Mouse (Mus musculus) kidney, embryonic 15.5 days (tissue): ENCODE data around the gene Ebp. TPM values are rescaled to one million over a fixed set of nuclear protein-coding genes. Genes with fewer than 3 reads are reported as not detected.

Experiments
- ATAC-seq: fragments of 200-750 bp; cut with Nextera tagmentation; replicated peaks from 2 replicates; pipeline ENCODE4 v1.8.0; 2017; ENCODE audit warnings: moderate TSS enrichment; ENCODE audit not compliant: low FRiP score
- H3K27ac ChIP-seq: fragments of 300-500 bp; sonication (generic); 2 replicates; pipeline ENCODE4 v1.5.1; 2015; ENCODE audit warnings: mild to moderate bottlenecking, inconsistent platforms
- H3K27me3 ChIP-seq: fragments of 300-500 bp; sonication (generic); 2 replicates; pipeline ENCODE4 v1.6.1; 2015; ENCODE audit warnings: inconsistent platforms
- H3K36me3 ChIP-seq: fragments of 300-500 bp; sonication (generic); 2 replicates; pipeline ENCODE4 v1.6.1; 2015; ENCODE audit warnings: inconsistent platforms
- H3K4me1 ChIP-seq: fragments of 300-500 bp; sonication (generic); 2 replicates; pipeline ENCODE4 v1.6.1; 2015; ENCODE audit warnings: inconsistent platforms
- H3K4me2 ChIP-seq: fragments of 300-500 bp; sonication (generic); 2 replicates; pipeline ENCODE4 v1.6.1; 2015; ENCODE audit warnings: moderate library complexity, mild to moderate bottlenecking, inconsistent platforms
- H3K4me3 ChIP-seq: fragments of 300-500 bp; sonication (generic); replicated peaks from 2 replicates; pipeline ENCODE4 v1.5.1; 2015; ENCODE audit warnings: mild to moderate bottlenecking, inconsistent platforms
- H3K9ac ChIP-seq: fragments of 300-500 bp; sonication (generic); 2 replicates; pipeline ENCODE4 v1.6.1; 2015; ENCODE audit warnings: mild to moderate bottlenecking, inconsistent platforms
- H3K9me3 ChIP-seq: fragments of 300-500 bp; sonication (generic); replicated peaks from 2 replicates; pipeline ENCODE4 v1.6.1; 2016; ENCODE audit warnings: inconsistent platforms
- WGBS: fragments of 180-500 bp; shearing (Covaris S2); methylation state at CpG from one replicate; pipeline ENCODE4 v1.1.7; 2015; ENCODE audit warnings: mixed read lengths; 5-methylcytosine and 5-hydroxymethylcytosine counted together
- polyA plus RNA-seq: library from polyadenylated mRNA; unstranded; fragments of >200 nt; fragmentation: Nextera tagmentation; extraction: Ambion mirVana; gene quantifications from 2 replicates; pipeline ENCODE4 v1.2.1, GENCODE M21; 2015

The Ebp gene
- 34.1 and 36.9 TPM in 2 replicates for polyA plus RNA-seq

- no peaks in the 10 kb centered on the region for H3K36me3 ChIP-seq
- no peaks in the 10 kb centered on the region for H3K9me3 ChIP-seq
- ATAC-seq, result peak; percentile 13; the same call in 1 of the 2 replicates
- H3K27ac ChIP-seq, result peak within 1 kb of the TSS; percentile 75
- no peaks in the 10 kb centered on the region for H3K27me3 ChIP-seq
- H3K4me1 ChIP-seq, result peaks cover 3% of the 10 kb centered on the region; the same call in 1 of the 2 replicates
- H3K4me3 ChIP-seq, result peak within 1 kb of the TSS; percentile 59
- WGBS, result 17% methylated on average over 10 of the region's 10 CpGs
- H3K9ac ChIP-seq, result peak within 1 kb of the TSS; percentile 52
- H3K4me2 ChIP-seq, result peak within 1 kb of the TSS; percentile 64
Observed at GRCm38 (mm10) chrX:8193419-8193723, at the start of gene Ebp. Gene Ebp, minus strand, starts transcription at chrX:8193512.

DNA sequence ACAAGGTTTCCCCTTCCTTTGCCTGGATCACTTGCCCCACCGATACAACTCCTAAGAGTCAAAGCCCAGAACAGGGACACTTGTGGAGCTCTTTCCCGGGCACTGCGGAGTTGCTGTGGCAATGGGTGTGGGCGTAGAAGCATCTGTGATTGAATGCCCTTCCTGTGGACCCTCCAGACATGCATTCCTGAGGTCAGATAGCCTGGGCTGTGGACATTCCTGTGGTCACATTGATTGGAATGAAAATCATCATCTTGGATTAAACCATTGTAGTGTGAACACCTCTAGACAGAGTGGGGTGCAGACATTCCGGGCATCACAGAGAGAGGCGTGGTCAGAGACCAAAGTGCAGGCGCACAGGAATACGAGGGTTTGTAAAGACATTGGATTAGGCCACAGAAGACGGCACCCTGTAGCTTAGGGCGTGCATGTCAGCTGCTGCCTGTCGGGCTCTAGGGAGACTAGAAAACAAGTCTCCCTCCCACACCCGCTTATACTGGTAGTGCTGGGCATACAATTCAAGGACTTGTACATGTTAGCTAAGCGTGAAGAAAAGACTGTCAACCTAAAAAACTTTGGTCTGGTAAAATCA is 45.6 kb upstream of the Ebp start:
- no peaks in the 10 kb centered on the region for H3K9me3 ChIP-seq
- H3K27ac ChIP-seq, result no peak overlapping the region
- WGBS, result 87% methylated on average over 13 of the region's 13 CpGs
- H3K36me3 ChIP-seq, result peaks cover 13% of the 10 kb centered on the region
- no peak overlapping the region for H3K4me2 ChIP-seq
- no peaks in the 10 kb centered on the region for H3K27me3 ChIP-seq
- no peak for ATAC-seq
- H3K9ac ChIP-seq, result no peak overlapping the region
- no peak overlapping the region for H3K4me3 ChIP-seq
- no peaks in the 10 kb centered on the region for H3K4me1 ChIP-seq

DNA sequence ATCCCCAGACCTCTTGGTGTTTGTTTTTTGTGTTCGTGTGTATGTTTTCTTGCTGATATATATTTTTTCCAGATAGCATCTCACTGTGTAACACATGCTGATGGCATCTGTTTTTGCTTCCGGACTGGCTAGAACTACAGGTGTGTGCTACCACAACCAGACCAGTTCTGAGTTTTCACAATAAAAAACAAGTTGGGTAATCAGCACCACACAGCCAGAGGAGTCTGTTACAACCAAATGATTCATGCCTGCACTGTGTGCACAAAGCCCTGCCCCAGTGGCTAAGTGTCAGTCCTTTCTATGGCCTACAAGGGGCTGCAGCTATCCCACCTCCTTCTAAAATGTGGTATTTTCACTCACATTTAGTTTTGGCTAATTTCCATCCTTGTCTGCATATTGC is 43.4 kb upstream of the Ebp start:
- no peak overlapping the region for H3K27ac ChIP-seq

DNA sequence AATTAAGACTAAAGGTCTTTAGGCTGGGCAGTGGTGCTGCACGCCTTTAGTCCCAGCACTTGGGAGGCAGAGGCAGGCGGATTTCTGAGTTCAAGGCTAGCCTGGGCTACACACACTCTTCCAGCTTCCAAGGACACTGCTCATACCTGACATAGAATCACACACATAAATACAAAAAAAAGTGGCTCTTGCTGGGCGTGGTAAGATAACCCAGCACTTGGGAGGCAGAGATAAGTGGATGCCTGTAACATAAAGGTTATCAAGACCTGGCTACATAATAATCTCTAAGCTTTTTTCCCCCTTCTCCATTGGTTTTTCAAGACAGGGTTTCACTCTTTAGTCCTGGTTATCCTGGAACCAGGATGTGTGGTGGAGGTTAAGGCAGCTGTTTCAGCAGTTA is 40.3 kb upstream of the Ebp start:
- Histone ChIP-seq H3K4me3 (no peak overlapping the region), H3K4me1 (no peaks in the 10 kb centered on the region), H3K27me3 (no peaks in the 10 kb centered on the region), H3K36me3 (no peaks in the 10 kb centered on the region), H3K4me2 (no peak overlapping the region), H3K9me3 (no peaks in the 10 kb centered on the region), H3K27ac (no peak overlapping the region), H3K9ac (no peak overlapping the region)
- 80% methylated on average over 3 of the region's 3 CpGs for WGBS
- ATAC-seq, result no peak

More for the DNA sequence above, 43.4 kb upstream of the Ebp start:
- Histone ChIP-seq H3K4me1 (no peaks in the 10 kb centered on the region), H3K9me3 (no peaks in the 10 kb centered on the region), H3K9ac (no peak overlapping the region), H3K4me3 (no peak overlapping the region), H3K27me3 (no peaks in the 10 kb centered on the region), H3K4me2 (no peak overlapping the region), H3K36me3 (peaks cover 7% of the 10 kb centered on the region)
- WGBS, result 77% methylated on average over 2 of the region's 2 CpGs
- ATAC-seq, result no peak

GRCm38 (mm10) chrX:8230272-8230671 is 37.0 kb upstream of the Ebp start:
- Histone ChIP-seq H3K4me2 (no peak overlapping the region), H3K36me3 (no peaks in the 10 kb centered on the region), H3K27me3 (no peaks in the 10 kb centered on the region), H3K9me3 (no peaks in the 10 kb centered on the region), H3K9ac (no peak overlapping the region), H3K4me3 (no peak overlapping the region), H3K4me1 (no peaks in the 10 kb centered on the region), H3K27ac (no peak overlapping the region)
- no peak for ATAC-seq
- 82% methylated on average over 4 of the region's 4 CpGs for WGBS

GRCm38 (mm10) chrX:8223473-8223872 is 30.2 kb upstream of the Ebp start:
- no peak overlapping the region for H3K27ac ChIP-seq
- H3K27me3 ChIP-seq, result no peaks in the 10 kb centered on the region
- H3K4me3 ChIP-seq, result no peak overlapping the region
- H3K4me2 ChIP-seq, result no peak overlapping the region
- H3K4me1 ChIP-seq, result no peaks in the 10 kb centered on the region
- ATAC-seq, result no peak
- no peaks in the 10 kb centered on the region for H3K9me3 ChIP-seq
- no peak overlapping the region for H3K9ac ChIP-seq
- no peaks in the 10 kb centered on the region for H3K36me3 ChIP-seq
- WGBS, result 91% methylated on average over 7 of the region's 7 CpGs

DNA sequence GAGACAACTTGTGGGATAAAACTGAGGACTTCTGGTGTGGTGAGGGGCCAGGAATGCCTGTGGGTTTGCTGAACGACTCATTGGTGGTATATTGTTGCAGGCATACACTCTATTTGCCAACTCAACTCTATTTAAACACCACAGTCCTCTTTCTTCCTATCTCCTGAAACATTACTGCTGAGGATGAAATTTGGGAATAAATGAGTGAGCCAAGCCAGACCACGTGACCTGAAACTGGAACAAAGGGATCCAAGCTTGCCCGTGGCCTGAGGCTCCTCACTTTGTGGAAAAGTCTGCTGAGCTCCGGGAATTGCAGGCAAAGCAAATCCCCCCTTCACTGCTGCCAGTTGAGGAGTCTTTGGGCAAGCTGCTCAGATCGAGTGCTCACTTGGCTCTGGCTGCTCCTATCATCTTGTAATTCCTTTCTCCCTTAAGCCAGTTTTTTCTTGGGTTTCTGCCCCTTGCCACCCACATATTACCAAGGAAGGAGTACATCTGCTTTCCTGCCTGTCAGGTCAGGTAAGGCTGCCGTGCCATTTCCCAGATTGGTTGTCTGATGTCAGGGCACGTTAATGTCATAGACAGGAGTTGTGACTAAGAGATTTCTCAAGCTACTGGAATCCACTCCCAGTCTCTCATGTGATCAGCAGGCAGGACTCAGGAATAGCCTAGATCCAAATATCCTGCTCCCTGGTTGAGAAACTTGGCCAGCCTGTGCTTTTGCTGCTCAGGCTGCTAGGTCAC is 29.5 kb upstream of the Ebp start:
- H3K4me1 ChIP-seq, result no peaks in the 10 kb centered on the region
- H3K36me3 ChIP-seq, result no peaks in the 10 kb centered on the region
- ATAC-seq, result no peak
- no peak overlapping the region for H3K4me2 ChIP-seq
- no peaks in the 10 kb centered on the region for H3K27me3 ChIP-seq
- no peak overlapping the region for H3K4me3 ChIP-seq
- H3K9me3 ChIP-seq, result no peaks in the 10 kb centered on the region
- H3K9ac ChIP-seq, result no peak overlapping the region
- WGBS, result 73% methylated on average over 7 of the region's 7 CpGs
- H3K27ac ChIP-seq, result no peak overlapping the region

GRCm38 (mm10) chrX:8222296-8222677 is 29.0 kb upstream of the Ebp start:
- Histone ChIP-seq H3K27me3 (no peaks in the 10 kb centered on the region), H3K36me3 (no peaks in the 10 kb centered on the region), H3K9me3 (no peaks in the 10 kb centered on the region), H3K4me3 (no peak overlapping the region), H3K4me1 (no peaks in the 10 kb centered on the region), H3K27ac (no peak overlapping the region), H3K9ac (no peak overlapping the region), H3K4me2 (no peak overlapping the region)
- no peak for ATAC-seq
- WGBS, result 79% methylated on average over 3 of the region's 3 CpGs

GRCm38 (mm10) chrX:8219651-8220050 is 26.3 kb upstream of the Ebp start:
- H3K9me3 ChIP-seq, result no peaks in the 10 kb centered on the region
- no peak for ATAC-seq
- 32% methylated on average over 8 of the region's 8 CpGs for WGBS
- no peaks in the 10 kb centered on the region for H3K4me1 ChIP-seq
- H3K4me2 ChIP-seq, result no peak overlapping the region
- no peaks in the 10 kb centered on the region for H3K36me3 ChIP-seq
- H3K4me3 ChIP-seq, result no peak overlapping the region
- no peaks in the 10 kb centered on the region for H3K27me3 ChIP-seq
- H3K9ac ChIP-seq, result no peak overlapping the region
- no peak overlapping the region for H3K27ac ChIP-seq

- Histone ChIP-seq H3K9me3 (no peaks in the 10 kb centered on the region), H3K4me2 (no peak overlapping the region), H3K27ac (no peak overlapping the region), H3K4me3 (no peak overlapping the region), H3K9ac (no peak overlapping the region), H3K27me3 (no peaks in the 10 kb centered on the region), H3K4me1 (no peaks in the 10 kb centered on the region), H3K36me3 (no peaks in the 10 kb centered on the region)
- 59% methylated on average over 2 of the region's 2 CpGs for WGBS
- ATAC-seq, result no peak
Observed at GRCm38 (mm10) chrX:8218114-8218513, 24.8 kb upstream of the Ebp start.

GRCm38 (mm10) chrX:8217383-8217782 is 24.1 kb upstream of the Ebp start:
- Histone ChIP-seq H3K27ac (no peak overlapping the region), H3K27me3 (no peaks in the 10 kb centered on the region), H3K36me3 (no peaks in the 10 kb centered on the region), H3K4me3 (no peak overlapping the region), H3K9ac (no peak overlapping the region), H3K4me2 (no peak overlapping the region), H3K4me1 (no peaks in the 10 kb centered on the region), H3K9me3 (no peaks in the 10 kb centered on the region)
- no peak for ATAC-seq
- 53% methylated on average over 6 of the region's 6 CpGs for WGBS

DNA sequence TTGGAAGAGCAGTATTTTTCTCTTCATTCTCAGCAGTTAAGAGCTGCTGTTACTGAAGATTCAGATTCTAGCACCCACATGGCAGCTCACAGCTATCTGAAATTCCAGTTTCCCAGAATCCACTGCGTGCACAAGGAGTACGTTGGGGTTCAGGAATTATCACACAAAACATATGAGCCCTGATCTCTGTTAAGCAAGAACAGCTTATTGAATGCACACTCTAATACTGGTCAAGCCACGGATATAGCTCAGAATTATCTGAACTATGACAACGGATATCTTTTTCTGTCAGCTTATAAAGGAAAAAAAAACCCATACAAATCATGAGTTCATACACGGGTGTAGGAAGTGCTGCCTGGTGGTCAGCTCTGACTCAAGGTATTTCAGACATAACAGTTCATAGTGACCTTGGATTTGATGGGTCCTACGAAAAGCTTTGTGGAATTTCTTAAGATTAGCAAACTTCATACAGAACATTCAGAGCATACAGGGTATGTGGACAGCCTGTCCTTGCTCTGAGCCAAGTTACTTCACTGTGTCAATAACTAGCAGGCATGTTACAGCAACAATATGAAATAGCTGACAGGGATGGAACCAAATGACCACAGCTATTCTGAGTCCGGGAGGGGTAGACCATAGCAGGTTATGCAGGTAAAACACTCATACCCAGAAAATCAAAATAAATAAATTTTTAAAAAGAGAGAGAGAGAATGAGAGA is 18.3 kb upstream of the Ebp start:
- Histone ChIP-seq H3K4me1 (no peaks in the 10 kb centered on the region), H3K27me3 (no peaks in the 10 kb centered on the region), H3K36me3 (no peaks in the 10 kb centered on the region), H3K9me3 (no peaks in the 10 kb centered on the region), H3K4me3 (no peak overlapping the region), H3K9ac (no peak overlapping the region), H3K4me2 (no peak overlapping the region), H3K27ac (no peak overlapping the region)
- WGBS, result 80% methylated on average over 7 of the region's 7 CpGs
- no peak for ATAC-seq
